In the genomic region with DNA sequence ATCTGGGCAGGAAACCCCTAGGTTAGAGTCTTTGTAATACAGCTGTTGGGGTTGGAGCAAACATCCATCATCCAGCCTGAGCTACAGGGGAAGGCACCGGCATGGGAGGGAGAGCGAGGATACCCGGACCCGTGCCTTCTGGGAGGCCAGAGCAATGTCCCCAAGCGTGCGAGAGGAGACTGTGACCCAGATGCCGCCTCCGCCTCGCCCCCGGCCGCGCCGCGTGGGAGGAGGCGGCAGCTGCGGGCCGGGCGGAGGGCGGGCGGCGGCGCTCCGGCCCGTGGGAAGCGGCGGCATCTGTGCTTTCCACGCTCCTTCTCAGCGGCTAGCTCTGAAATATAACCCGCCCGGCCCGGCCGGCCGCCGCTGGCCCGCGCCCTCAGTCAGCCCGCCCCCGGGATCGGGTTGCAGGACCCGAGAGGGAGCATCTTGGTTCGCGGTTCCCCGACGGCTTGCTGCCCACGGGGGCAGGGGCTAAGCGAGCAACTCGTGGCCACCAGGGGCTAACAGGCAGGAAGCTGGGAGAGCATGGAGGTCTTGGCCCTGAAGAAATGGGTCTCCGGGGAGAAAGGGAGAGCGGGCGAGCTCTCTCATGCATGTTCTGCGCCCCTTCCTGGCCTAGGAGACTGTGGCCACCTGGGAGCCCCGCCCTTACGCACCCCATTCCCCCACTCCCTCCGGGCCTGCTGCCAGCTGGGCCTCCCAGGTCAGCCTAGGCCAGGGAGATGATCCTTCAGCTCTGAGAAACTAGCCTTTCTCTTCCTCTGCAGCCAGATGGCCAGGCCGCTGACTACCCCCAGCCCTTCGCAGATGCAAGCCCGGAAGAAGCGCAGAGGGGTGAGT, we compare ENCODE assay signal across 8 mouse cellular contexts. TPM values are rescaled to one million over a fixed set of nuclear protein-coding genes. Genes with fewer than 3 reads are reported as not detected.
DNase-seq lines count a peak whose midpoint lies in the region; ATAC-seq lines count a peak whose summit lies in the region.

No protein-coding gene starts in this region.

- peak overlapping the region; percentile 40 for H3K4me3 ChIP-seq in embryonic facial prominence, embryonic 13.5 days
- peak overlapping the region; percentile 46 for H3K4me3 ChIP-seq in heart, embryonic 12.5 days
- H3K4me3 ChIP-seq in kidney, embryonic 14.5 days (ENCODE audit: low read length): peak overlapping the region; percentile 28
- H3K4me3 ChIP-seq in stomach, embryonic 14.5 days (ENCODE audit: low read depth, low read length): peak overlapping the region; percentile 21

- ATAC-seq in embryonic facial prominence, embryonic 13.5 days (ENCODE audit: insufficient number of reproducible peaks, insufficient read depth, low FRiP score, low TSS enrichment, low read depth): peak; percentile 40; the same call in 1 of the 2 replicates
- peak; percentile 49; the same call in 1 of the 2 replicates for ATAC-seq in heart, embryonic 12.5 days (ENCODE audit: insufficient number of reproducible peaks, low FRiP score)
- peak; percentile 89 for ATAC-seq in kidney, embryonic 14.5 days (ENCODE audit: low FRiP score, low TSS enrichment)
- ATAC-seq in stomach, embryonic 14.5 days (ENCODE audit: insufficient number of reproducible peaks, insufficient read depth, low FRiP score, low read depth): peak; percentile 49; the same call in 1 of the 2 replicates
- ATAC-seq in activated CD4-positive, CD25-positive, alpha-beta regulatory T cell, adult 4 months: no peak

- no peaks in the 10 kb centered on the region for H3K36me3 ChIP-seq in embryonic facial prominence, embryonic 13.5 days
- H3K36me3 ChIP-seq in heart, embryonic 12.5 days: no peaks in the 10 kb centered on the region
- H3K36me3 ChIP-seq in kidney, embryonic 14.5 days (ENCODE audit: control insufficient read depth, insufficient read depth, low read length): peaks cover 11% of the 10 kb centered on the region
- no peaks in the 10 kb centered on the region for H3K36me3 ChIP-seq in stomach, embryonic 14.5 days (ENCODE audit: control insufficient read depth, insufficient read depth, low read length)

- WGBS in embryonic facial prominence, embryonic 13.5 days: 5% methylated on average over 58 of the region's 58 CpGs
- 9% methylated on average over 58 of the region's 58 CpGs for WGBS in heart, embryonic 12.5 days
- 1% methylated on average over 57 of the region's 58 CpGs for WGBS in kidney, embryonic 14.5 days
- 5% methylated on average over 58 of the region's 58 CpGs for WGBS in stomach, embryonic 14.5 days

- DNase-seq in adrenal gland, postnatal 14 days: peak; percentile 80
- peak; percentile 56 for DNase-seq in lung, postnatal 14 days
- no peak for DNase-seq in layer of hippocampus, adult 18-20 months (ENCODE audit: low spot score in 2 of 2)

- no peaks in the 10 kb centered on the region for H3K9me3 ChIP-seq in embryonic facial prominence, embryonic 13.5 days
- H3K9me3 ChIP-seq in heart, embryonic 12.5 days (replicated peaks): no peaks in the 10 kb centered on the region
- H3K9me3 ChIP-seq in kidney, embryonic 14.5 days (ENCODE audit: control insufficient read depth, low read length): no peaks in the 10 kb centered on the region
- H3K9me3 ChIP-seq in stomach, embryonic 14.5 days (ENCODE audit: control insufficient read depth, low read depth, low read length): no peaks in the 10 kb centered on the region

- peaks cover 23% of the 10 kb centered on the region for H3K4me1 ChIP-seq in embryonic facial prominence, embryonic 13.5 days
- H3K4me1 ChIP-seq in heart, embryonic 12.5 days (replicated peaks): peaks cover 50% of the 10 kb centered on the region
- peaks cover 54% of the 10 kb centered on the region for H3K4me1 ChIP-seq in kidney, embryonic 14.5 days (ENCODE audit: control insufficient read depth, insufficient read depth, low read length)
- peaks cover 19% of the 10 kb centered on the region for H3K4me1 ChIP-seq in stomach, embryonic 14.5 days (ENCODE audit: control insufficient read depth, insufficient read depth, low read length)

- H3K4me2 ChIP-seq in embryonic facial prominence, embryonic 13.5 days: peak overlapping the region; percentile 70
- H3K4me2 ChIP-seq in heart, embryonic 12.5 days: peak overlapping the region; percentile 80
- H3K4me2 ChIP-seq in kidney, embryonic 14.5 days (replicated peaks; ENCODE audit: low read depth, low read length): peak overlapping the region; percentile 51
- H3K4me2 ChIP-seq in stomach, embryonic 14.5 days (replicated peaks; ENCODE audit: low read depth, low read length): peak overlapping the region; percentile 51

- peak overlapping the region; percentile 22; the same call in 1 of the 2 replicates for H3K27ac ChIP-seq in embryonic facial prominence, embryonic 13.5 days
- 0 out of 2 replicates have a peak overlapping the region, but pooled peaks have one; percentile 13 for H3K27ac ChIP-seq in heart, embryonic 12.5 days (ENCODE audit: poor library complexity, severe bottlenecking)
- peak overlapping the region; percentile 91 for H3K27ac ChIP-seq in kidney, embryonic 14.5 days (ENCODE audit: low read depth, low read length)
- peak overlapping the region; percentile 85 for H3K27ac ChIP-seq in stomach, embryonic 14.5 days (ENCODE audit: low read length)

- H3K27me3 ChIP-seq in embryonic facial prominence, embryonic 13.5 days: peaks cover 64% of the 10 kb centered on the region
- H3K27me3 ChIP-seq in heart, embryonic 12.5 days (replicated peaks): peaks cover 17% of the 10 kb centered on the region; the same call in 1 of the 2 replicates
- H3K27me3 ChIP-seq in kidney, embryonic 14.5 days (ENCODE audit: control insufficient read depth, insufficient read depth, low read length): no peaks in the 10 kb centered on the region; the same call in 1 of the 2 replicates
- no peaks in the 10 kb centered on the region for H3K27me3 ChIP-seq in stomach, embryonic 14.5 days (ENCODE audit: control insufficient read depth, insufficient read depth, low read length)

- H3K9ac ChIP-seq in embryonic facial prominence, embryonic 13.5 days: peak overlapping the region; percentile 67
- H3K9ac ChIP-seq in heart, embryonic 12.5 days: peak overlapping the region; percentile 67
- peak overlapping the region; percentile 44 for H3K9ac ChIP-seq in kidney, embryonic 14.5 days (ENCODE audit: low read depth, low read length)
- peak overlapping the region; percentile 30; the same call in 1 of the 2 replicates for H3K9ac ChIP-seq in stomach, embryonic 14.5 days (replicated peaks; ENCODE audit: low read depth, low read length)

RNA-seq across cellular contexts. Expression of a gene that starts 6.2 kb away (rescaled TPM):
- total RNA-seq in adrenal gland, postnatal 14 days (2021): 14.1 and 17.8 TPM in 2 replicates
- 4.3 and 5.0 TPM in 2 replicates for polyA plus RNA-seq in embryonic facial prominence, embryonic 13.5 days (2015; fragmentation: Nextera tagmentation; extraction: Ambion mirVana)
- polyA plus RNA-seq in heart, embryonic 12.5 days (2016; fragmentation: Nextera tagmentation; extraction: Ambion mirVana): 6.8 and 7.3 TPM in 2 replicates
- 25.1 and 50.2 TPM in 2 replicates for polyA plus RNA-seq in kidney, embryonic 14.5 days (2014; fragmentation: Nextera tagmentation; extraction: Ambion mirVana)
- polyA plus RNA-seq in stomach, embryonic 14.5 days (2014; fragmentation: Nextera tagmentation; extraction: Ambion mirVana): 20.6 and 21.2 TPM in 2 replicates
- total RNA-seq in layer of hippocampus, adult 18-20 months (2021): 1 to 10 TPM; 1.7 to 2.7 TPM
- not detected for polyA plus RNA-seq in activated CD4-positive, CD25-positive, alpha-beta regulatory T cell, adult 4 months (2017; shearing (Covaris generic))

RNA-seq across cellular contexts. Expression of a gene that starts 22.6 kb away (rescaled TPM):
- total RNA-seq in adrenal gland, postnatal 14 days (2021): 98.4 and 98.6 TPM in 2 replicates
- 36.8 and 41.2 TPM in 2 replicates for polyA plus RNA-seq in embryonic facial prominence, embryonic 13.5 days (2015; fragmentation: Nextera tagmentation; extraction: Ambion mirVana)
- 62.7 and 63.0 TPM in 2 replicates for polyA plus RNA-seq in heart, embryonic 12.5 days (2016; fragmentation: Nextera tagmentation; extraction: Ambion mirVana)
- polyA plus RNA-seq in kidney, embryonic 14.5 days (2014; fragmentation: Nextera tagmentation; extraction: Ambion mirVana): 63.9 and 82.6 TPM in 2 replicates
- polyA plus RNA-seq in stomach, embryonic 14.5 days (2014; fragmentation: Nextera tagmentation; extraction: Ambion mirVana): 56.2 and 57.2 TPM in 2 replicates
- 10 to 100 TPM; 40.3 to 47.0 TPM for total RNA-seq in layer of hippocampus, adult 18-20 months (2021)
- polyA plus RNA-seq in activated CD4-positive, CD25-positive, alpha-beta regulatory T cell, adult 4 months (2017; shearing (Covaris generic)): 10 to 100 TPM; 15.3 to 22.6 TPM

RNA-seq across cellular contexts. Expression of a gene that starts 38.3 kb away (rescaled TPM):
- 23.8 and 25.4 TPM in 2 replicates for total RNA-seq in adrenal gland, postnatal 14 days (2021)
- polyA plus RNA-seq in embryonic facial prominence, embryonic 13.5 days (2015; fragmentation: Nextera tagmentation; extraction: Ambion mirVana): not detected in 2 replicates
- 0.92 TPM in 2 replicates for polyA plus RNA-seq in heart, embryonic 12.5 days (2016; fragmentation: Nextera tagmentation; extraction: Ambion mirVana)
- 0.16 TPM in 1 of 2 replicates, not detected in the other for polyA plus RNA-seq in kidney, embryonic 14.5 days (2014; fragmentation: Nextera tagmentation; extraction: Ambion mirVana)
- polyA plus RNA-seq in stomach, embryonic 14.5 days (2014; fragmentation: Nextera tagmentation; extraction: Ambion mirVana): not detected in 2 replicates
- 10 to 100 TPM; 15.9 to 16.1 TPM for total RNA-seq in layer of hippocampus, adult 18-20 months (2021)
- polyA plus RNA-seq in activated CD4-positive, CD25-positive, alpha-beta regulatory T cell, adult 4 months (2017; shearing (Covaris generic)): not detected

RNA-seq across cellular contexts. Expression of a gene that starts 56.6 kb away (rescaled TPM):
- 5.4 and 6.3 TPM in 2 replicates for total RNA-seq in adrenal gland, postnatal 14 days (2021)
- polyA plus RNA-seq in embryonic facial prominence, embryonic 13.5 days (2015; fragmentation: Nextera tagmentation; extraction: Ambion mirVana): 0.26 and 0.44 TPM in 2 replicates
- polyA plus RNA-seq in heart, embryonic 12.5 days (2016; fragmentation: Nextera tagmentation; extraction: Ambion mirVana): 1.6 TPM in 2 replicates
- polyA plus RNA-seq in kidney, embryonic 14.5 days (2014; fragmentation: Nextera tagmentation; extraction: Ambion mirVana): 0.83 and 1.0 TPM in 2 replicates
- 5.5 and 6.1 TPM in 2 replicates for polyA plus RNA-seq in stomach, embryonic 14.5 days (2014; fragmentation: Nextera tagmentation; extraction: Ambion mirVana)
- total RNA-seq in layer of hippocampus, adult 18-20 months (2021): 100 to 1,000 TPM; 476 to 553 TPM
- polyA plus RNA-seq in activated CD4-positive, CD25-positive, alpha-beta regulatory T cell, adult 4 months (2017; shearing (Covaris generic)): not detected

Comparison
In these comparisons a context has a peak if more than half of its experiments do, and no peak if none do; other contexts are left out.
1. DNase-seq: peak in adrenal gland, postnatal 14 days (single experiment) and lung, postnatal 14 days (single experiment); none in layer of hippocampus, adult 18-20 months (0 of 2).
2. H3K27ac ChIP-seq: peak in every context shown above with its lines; median percentile 91 in kidney, embryonic 14.5 days; 85 in stomach, embryonic 14.5 days; 22 in embryonic facial prominence, embryonic 13.5 days; 13 in heart, embryonic 12.5 days.
3. Peak in every context shown above with its lines, with median percentiles within 50 percentile points of each other: H3K4me2 ChIP-seq, H3K4me3 ChIP-seq and H3K9ac ChIP-seq.